Mouse (Mus musculus) stomach, postnatal 0 days (tissue): ENCODE measurements around the gene Rae1.

ENCODE experiments used
- CTCF ChIP-seq: IDR thresholded peaks from 2 replicates; pipeline ENCODE4 v1.5.1; 2016; ENCODE audit warnings: antibody characterized with exemption, low read depth, mild to moderate bottlenecking, moderate library complexity
- EP300 ChIP-seq: optimal IDR thresholded peaks from 2 replicates; pipeline ENCODE3; 2016; ENCODE audit warnings: antibody characterized with exemption

GRCm38 (mm10) chr2:173064864-173065263 lies 64.9 kb downstream of the Rae1 start:
- TF ChIP-seq CTCF = no peak
- TF ChIP-seq EP300 = no peak
